Mouse (Mus musculus): ENCODE measurements at regions not wholly inside any gene's neighbourhood (a gene's known extent, or its start where the extent isn't known, plus 50 kb on each side); places are given as distances from the start of the nearest gene placed in this dataset.

DNA sequence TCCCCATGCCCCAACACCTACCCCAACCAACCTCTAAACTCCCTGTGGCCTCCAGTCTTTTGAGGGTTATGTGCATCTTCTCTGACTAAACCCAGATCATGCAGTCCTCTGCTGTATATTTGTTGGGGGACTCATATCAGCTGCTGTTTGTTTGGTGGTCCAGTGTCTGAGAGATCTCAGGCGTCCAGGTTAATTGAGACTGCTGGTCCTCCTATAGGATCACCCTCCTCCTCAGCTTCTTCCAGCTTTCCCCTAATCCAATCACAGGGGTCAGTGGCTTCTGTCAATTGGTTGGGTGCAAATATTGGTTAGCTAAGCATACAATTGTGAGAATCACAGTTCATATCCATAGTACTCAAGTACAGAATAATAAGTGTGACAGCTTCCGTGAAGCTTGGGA, 842.9 kb downstream of the Nova1 start:
- H3K4me1 ChIP-seq (ENCODE audit: insufficient read depth), result no peaks in the 10 kb centered on the region
- TF ChIP-seq CTCF (IDR thresholded peaks at IDR 0.05; ENCODE audit: low read depth), result no peak
- no peak overlapping the region for H3K4me3 ChIP-seq (ENCODE audit: low read depth, low read length)
- WGBS, result 50% methylated on average over 2 of the region's 2 CpGs
- no peaks in the 10 kb centered on the region for H3K27me3 ChIP-seq (ENCODE audit: insufficient read depth, low read length)
- ATAC-seq (no peak), DNase-seq (no peak)
- H3K4me2 ChIP-seq (ENCODE audit: low read depth), result no peak overlapping the region
- H3K36me3 ChIP-seq (ENCODE audit: insufficient read depth), result no peaks in the 10 kb centered on the region
- no peak overlapping the region for H3K27ac ChIP-seq (ENCODE audit: low read depth, low read length)
- H3K9me3 ChIP-seq (ENCODE audit: low read length), result no peaks in the 10 kb centered on the region
- H3K9ac ChIP-seq, result no peak overlapping the region

DNA sequence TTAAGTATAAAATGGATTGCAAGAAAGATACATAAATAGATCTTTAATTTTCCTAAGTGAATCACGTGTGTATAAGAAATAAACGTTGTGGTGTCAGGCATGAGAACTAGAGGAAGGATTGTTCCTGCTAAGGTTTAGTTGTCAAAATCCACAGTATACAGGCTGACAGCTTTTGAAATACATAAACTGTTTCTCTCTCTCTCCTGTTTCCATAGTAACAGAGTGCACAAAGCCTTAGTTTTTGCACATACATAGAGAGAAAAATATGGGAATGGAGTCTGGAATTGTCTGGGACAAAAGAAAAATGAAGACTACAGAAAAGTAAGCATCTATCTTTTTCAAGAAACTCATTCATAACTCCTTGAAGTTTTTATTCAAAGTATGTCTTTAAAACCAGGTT, 848.3 kb downstream of the Nova1 start:
- peak; percentile 92 for ATAC-seq
- 29% methylated on average over 2 of the region's 2 CpGs for WGBS
- Histone ChIP-seq H3K4me1 (ENCODE audit: insufficient read depth) (no peaks in the 10 kb centered on the region), H3K36me3 (ENCODE audit: insufficient read depth) (no peaks in the 10 kb centered on the region), H3K27ac (ENCODE audit: low read depth, low read length) (no peak overlapping the region), H3K4me2 (ENCODE audit: low read depth) (no peak overlapping the region), H3K4me3 (ENCODE audit: low read depth, low read length) (no peak overlapping the region), H3K27me3 (ENCODE audit: insufficient read depth, low read length) (no peaks in the 10 kb centered on the region), H3K9ac (no peak overlapping the region), H3K9me3 (ENCODE audit: low read length) (no peaks in the 10 kb centered on the region)
- peak; percentile 49 for DNase-seq
- no peak for TF ChIP-seq CTCF (IDR thresholded peaks at IDR 0.05; ENCODE audit: low read depth)

DNA sequence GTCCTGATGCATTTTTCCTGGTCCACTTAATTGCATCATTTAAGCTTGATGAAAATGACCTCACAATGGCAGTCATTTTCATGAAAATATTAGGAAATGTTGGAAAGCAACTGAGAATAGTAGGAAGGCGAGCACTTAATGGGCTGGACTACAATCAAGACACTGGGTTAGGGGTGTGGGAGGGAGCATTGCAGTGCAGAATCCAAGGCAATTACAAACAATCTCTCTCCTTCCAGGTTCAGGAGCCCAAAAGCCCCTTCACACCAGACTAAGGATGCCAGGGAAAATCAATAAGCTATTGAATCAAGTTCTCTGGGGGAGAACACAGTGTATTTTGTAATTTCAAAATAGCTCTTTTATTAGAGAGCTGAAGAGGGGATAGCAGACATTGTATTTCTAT, 848.8 kb downstream of the Nova1 start:
- H3K27ac ChIP-seq (ENCODE audit: low read depth, low read length), result no peak overlapping the region
- no peaks in the 10 kb centered on the region for H3K36me3 ChIP-seq (ENCODE audit: insufficient read depth)
- no peak overlapping the region for H3K9ac ChIP-seq
- DNase-seq (no peak), ATAC-seq (no peak; the same call in 1 of the 2 replicates)
- H3K4me3 ChIP-seq (ENCODE audit: low read depth, low read length), result no peak overlapping the region
- H3K4me2 ChIP-seq (ENCODE audit: low read depth), result no peak overlapping the region
- no peaks in the 10 kb centered on the region for H3K9me3 ChIP-seq (ENCODE audit: low read length)
- H3K27me3 ChIP-seq (ENCODE audit: insufficient read depth, low read length), result no peaks in the 10 kb centered on the region
- H3K4me1 ChIP-seq (ENCODE audit: insufficient read depth), result no peaks in the 10 kb centered on the region
- WGBS, result 63% methylated on average over 1 of the region's 1 CpGs
- no peak for TF ChIP-seq CTCF (IDR thresholded peaks at IDR 0.05; ENCODE audit: low read depth)

DNA sequence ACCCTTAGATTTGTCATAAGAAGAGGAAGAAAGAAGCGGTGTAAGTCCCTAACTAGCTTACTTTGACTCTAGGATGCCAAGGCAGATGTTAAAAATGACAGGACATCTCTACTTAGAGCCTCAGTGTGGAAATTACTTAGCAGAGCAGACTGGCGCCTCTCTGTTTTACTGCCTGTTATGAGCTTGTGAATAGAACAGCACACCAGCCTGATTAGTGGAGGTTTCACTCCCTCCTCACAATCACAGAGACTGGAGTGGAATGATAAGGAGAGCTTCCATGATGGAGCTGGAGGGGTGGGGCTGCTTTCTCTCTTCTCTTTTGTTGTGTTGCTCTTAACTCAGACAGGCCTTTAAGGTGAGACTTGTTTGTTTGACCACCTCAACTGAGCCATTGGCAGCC, 871.8 kb downstream of the Nova1 start:
- no peaks in the 10 kb centered on the region for H3K9me3 ChIP-seq (ENCODE audit: low read length)
- no peaks in the 10 kb centered on the region for H3K4me1 ChIP-seq (ENCODE audit: insufficient read depth)
- DNase-seq, result no peak
- H3K9ac ChIP-seq, result no peak overlapping the region
- no peak for ATAC-seq
- no peak overlapping the region for H3K27ac ChIP-seq (ENCODE audit: low read depth, low read length)
- no peak overlapping the region for H3K4me3 ChIP-seq (ENCODE audit: low read depth, low read length)
- H3K4me2 ChIP-seq (ENCODE audit: low read depth), result no peak overlapping the region
- WGBS, result 80% methylated on average over 2 of the region's 2 CpGs
- H3K36me3 ChIP-seq (ENCODE audit: insufficient read depth), result no peaks in the 10 kb centered on the region
- no peaks in the 10 kb centered on the region for H3K27me3 ChIP-seq (ENCODE audit: insufficient read depth, low read length)
- no peak for TF ChIP-seq CTCF (IDR thresholded peaks at IDR 0.05; ENCODE audit: low read depth)

DNA sequence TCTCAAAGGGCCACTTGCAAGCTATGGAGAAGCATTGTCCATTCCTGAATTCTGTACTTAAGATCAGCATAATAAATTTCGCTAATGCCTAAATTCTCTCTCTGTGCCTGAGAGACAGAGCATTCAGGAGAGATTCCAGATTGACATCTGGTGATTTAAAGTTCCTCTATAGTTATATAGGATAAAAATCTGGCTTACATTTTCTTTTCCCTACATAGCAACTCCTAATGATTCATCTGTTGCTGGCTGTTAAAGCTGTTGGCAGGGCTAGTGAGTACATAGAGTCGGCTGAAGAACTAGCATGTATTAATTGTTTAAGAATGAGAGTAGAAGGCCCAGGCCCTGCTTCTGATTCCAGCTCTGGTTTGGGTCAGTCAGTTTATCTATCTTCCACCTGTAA, 870.0 kb upstream of the Stxbp6 start:
- TF ChIP-seq CTCF (IDR thresholded peaks at IDR 0.05; ENCODE audit: low read depth), result no peak
- ATAC-seq (no peak), DNase-seq (no peak)
- Histone ChIP-seq H3K36me3 (ENCODE audit: insufficient read depth) (no peaks in the 10 kb centered on the region), H3K4me1 (ENCODE audit: insufficient read depth) (no peaks in the 10 kb centered on the region), H3K27me3 (ENCODE audit: insufficient read depth, low read length) (no peaks in the 10 kb centered on the region), H3K9me3 (ENCODE audit: low read length) (no peaks in the 10 kb centered on the region), H3K4me3 (ENCODE audit: low read depth, low read length) (no peak overlapping the region), H3K27ac (ENCODE audit: low read depth, low read length) (no peak overlapping the region), H3K4me2 (ENCODE audit: low read depth) (no peak overlapping the region), H3K9ac (no peak overlapping the region)
- 25% methylated on average over 2 of the region's 2 CpGs for WGBS

DNA sequence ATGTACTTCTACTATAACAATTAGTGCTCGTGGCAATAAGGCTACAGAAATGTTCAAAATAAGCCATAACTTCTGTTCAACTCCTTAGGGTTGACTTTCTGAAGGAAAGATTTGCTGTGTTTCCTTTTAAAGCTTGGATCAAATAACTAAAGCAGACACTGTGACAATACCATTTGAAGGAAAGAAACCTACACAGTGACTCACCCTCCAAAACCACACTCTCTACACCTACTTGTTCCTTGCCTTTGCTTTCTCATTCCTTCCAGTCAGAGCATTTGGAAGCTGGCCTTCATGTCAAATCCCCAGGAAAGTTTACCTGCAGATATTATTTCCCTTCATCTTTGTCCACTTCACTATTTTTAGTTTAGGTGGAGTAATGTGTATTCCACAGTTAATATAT, 867.9 kb upstream of the Stxbp6 start:
- Histone ChIP-seq H3K4me3 (ENCODE audit: low read depth, low read length) (no peak overlapping the region), H3K9me3 (ENCODE audit: low read length) (no peaks in the 10 kb centered on the region), H3K36me3 (ENCODE audit: insufficient read depth) (no peaks in the 10 kb centered on the region), H3K4me1 (ENCODE audit: insufficient read depth) (no peaks in the 10 kb centered on the region), H3K9ac (no peak overlapping the region), H3K4me2 (ENCODE audit: low read depth) (no peak overlapping the region), H3K27me3 (ENCODE audit: insufficient read depth, low read length) (no peaks in the 10 kb centered on the region), H3K27ac (ENCODE audit: low read depth, low read length) (no peak overlapping the region)
- no peak for ATAC-seq
- no peak for DNase-seq
- WGBS, result 80% methylated on average over 1 of the region's 1 CpGs
- TF ChIP-seq CTCF (IDR thresholded peaks at IDR 0.05; ENCODE audit: low read depth), result no peak

DNA sequence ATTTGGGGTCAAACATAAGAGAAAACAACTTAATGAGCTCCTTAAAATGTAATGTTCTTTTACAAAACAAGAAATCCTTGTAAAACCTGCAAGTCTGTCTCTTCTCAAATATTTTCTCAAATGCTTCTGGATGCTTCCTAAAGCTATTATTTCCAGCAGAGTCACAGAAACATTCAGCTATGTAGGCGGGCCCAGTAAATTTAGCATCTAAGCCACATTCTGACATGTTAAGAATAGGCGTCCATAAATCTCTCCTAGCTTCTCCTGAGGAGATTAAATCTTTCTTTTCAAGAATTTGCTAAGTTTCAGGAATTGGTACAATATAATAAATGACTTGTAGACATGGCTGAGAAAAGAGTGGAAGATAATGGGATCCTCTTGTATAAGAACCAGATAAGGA, 858.9 kb upstream of the Stxbp6 start:
- Histone ChIP-seq H3K4me2 (ENCODE audit: low read depth) (no peak overlapping the region), H3K27ac (ENCODE audit: low read depth, low read length) (no peak overlapping the region), H3K36me3 (ENCODE audit: insufficient read depth) (no peaks in the 10 kb centered on the region), H3K9me3 (ENCODE audit: low read length) (no peaks in the 10 kb centered on the region), H3K4me1 (ENCODE audit: insufficient read depth) (no peaks in the 10 kb centered on the region), H3K9ac (no peak overlapping the region), H3K4me3 (ENCODE audit: low read depth, low read length) (no peak overlapping the region), H3K27me3 (ENCODE audit: insufficient read depth, low read length) (no peaks in the 10 kb centered on the region)
- ATAC-seq (no peak), DNase-seq (no peak)
- no peak for TF ChIP-seq CTCF (IDR thresholded peaks at IDR 0.05; ENCODE audit: low read depth)
- 84% methylated on average over 2 of the region's 2 CpGs for WGBS

DNA sequence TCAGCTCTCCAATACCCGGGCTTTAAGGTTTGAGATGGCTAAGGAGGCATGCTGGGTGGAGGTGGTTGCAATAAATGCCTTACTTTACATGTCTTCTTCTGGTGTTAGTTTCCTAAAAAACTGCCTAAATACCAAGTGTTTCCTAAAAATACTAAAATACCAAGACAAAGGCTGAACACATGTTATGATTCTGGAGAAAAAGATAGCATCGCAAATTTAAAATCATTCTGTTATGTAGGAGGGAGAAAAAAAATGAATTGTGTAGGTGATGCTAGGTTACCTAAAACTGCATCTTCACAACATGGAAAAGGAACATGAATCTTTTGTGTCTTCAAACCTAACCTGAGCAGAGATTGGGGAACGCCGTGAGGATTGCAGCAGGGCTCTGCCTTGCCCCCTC, 857.7 kb upstream of the Stxbp6 start:
- WGBS, result 85% methylated on average over 4 of the region's 4 CpGs
- no peak for ATAC-seq
- no peak for DNase-seq
- H3K4me1 ChIP-seq (ENCODE audit: insufficient read depth), result no peaks in the 10 kb centered on the region
- H3K36me3 ChIP-seq (ENCODE audit: insufficient read depth), result no peaks in the 10 kb centered on the region
- no peaks in the 10 kb centered on the region for H3K27me3 ChIP-seq (ENCODE audit: insufficient read depth, low read length)
- TF ChIP-seq CTCF (IDR thresholded peaks at IDR 0.05; ENCODE audit: low read depth), result no peak
- no peak overlapping the region for H3K27ac ChIP-seq (ENCODE audit: low read depth, low read length)
- H3K9ac ChIP-seq, result no peak overlapping the region
- no peaks in the 10 kb centered on the region for H3K9me3 ChIP-seq (ENCODE audit: low read length)
- no peak overlapping the region for H3K4me2 ChIP-seq (ENCODE audit: low read depth)
- no peak overlapping the region for H3K4me3 ChIP-seq (ENCODE audit: low read depth, low read length)

Measured in forebrain, postnatal 0 days (tissue).